Comparison of ENCODE assay signal across 17 mouse cellular contexts in genomic region chr1:57243607-57244408, GRCm38 (mm10).
DNase-seq lines count a peak whose midpoint lies in the region; ATAC-seq lines count a peak whose summit lies in the region.
"Had no signal": no experiment of that assay in that cellular context is flagged by ENCODE, and none has a peak within 500 bp of the region (broad histone marks: within the 10 kb centered on the region; RNA-seq: fewer than 3 reads in every experiment).

No protein-coding gene starts in this region.

- H3K9ac ChIP-seq in forebrain, embryonic 13.5 days: no peak overlapping the region
- H3K9ac ChIP-seq in forebrain, embryonic 14.5 days (ENCODE audit: low read length): no peak overlapping the region
- no peak overlapping the region for H3K9ac ChIP-seq in hindbrain, embryonic 12.5 days
- H3K9ac ChIP-seq in midbrain, embryonic 16.5 days (ENCODE audit: low read depth, low read length): no peak overlapping the region
- H3K9ac ChIP-seq: stomach, embryonic 15.5 days had no signal

- no peaks in the 10 kb centered on the region for H3K4me1 ChIP-seq in forebrain, embryonic 13.5 days
- H3K4me1 ChIP-seq in forebrain, embryonic 14.5 days (ENCODE audit: control insufficient read depth, insufficient read depth, low read length): no peaks in the 10 kb centered on the region
- H3K4me1 ChIP-seq in hindbrain, embryonic 12.5 days: 0 out of 2 replicates have a peak, but pooled peaks cover 12% of the 10 kb centered on the region
- no peaks in the 10 kb centered on the region for H3K4me1 ChIP-seq in midbrain, embryonic 16.5 days (ENCODE audit: control insufficient read depth, insufficient read depth, low read length)
- H3K4me1 ChIP-seq: stomach, embryonic 15.5 days had no signal

- H3K4me3 ChIP-seq in forebrain, embryonic 13.5 days: no peak overlapping the region
- H3K4me3 ChIP-seq in forebrain, embryonic 14.5 days (ENCODE audit: low read depth, low read length): no peak overlapping the region
- H3K4me3 ChIP-seq in hindbrain, embryonic 12.5 days: no peak overlapping the region
- H3K4me3 ChIP-seq in midbrain, embryonic 16.5 days (ENCODE audit: low read depth, low read length): no peak overlapping the region
- H3K4me3 ChIP-seq: erythroblast, embryonic 14.5 days; stomach, embryonic 15.5 days had no signal

- intact Hi-C loops in left cerebral cortex, postnatal 4 days (cut with DNase I): no loop called here

- no peak overlapping the region for H3K4me2 ChIP-seq in forebrain, embryonic 13.5 days
- no peak overlapping the region for H3K4me2 ChIP-seq in forebrain, embryonic 14.5 days (ENCODE audit: low read length)
- H3K4me2 ChIP-seq in hindbrain, embryonic 12.5 days (replicated peaks): no peak overlapping the region
- no peak overlapping the region for H3K4me2 ChIP-seq in midbrain, embryonic 16.5 days (ENCODE audit: low read length)
- H3K4me2 ChIP-seq: stomach, embryonic 15.5 days had no signal

- 36% methylated on average over 6 of the region's 6 CpGs for WGBS in forebrain, embryonic 13.5 days
- WGBS in forebrain, embryonic 14.5 days: 41% methylated on average over 6 of the region's 6 CpGs
- WGBS in hindbrain, embryonic 12.5 days: 30% methylated on average over 6 of the region's 6 CpGs
- 24% methylated on average over 6 of the region's 6 CpGs for WGBS in midbrain, embryonic 16.5 days

- H3K27ac ChIP-seq in forebrain, embryonic 13.5 days: no peak overlapping the region
- no peak overlapping the region for H3K27ac ChIP-seq in forebrain, embryonic 14.5 days (ENCODE audit: low read depth, low read length)
- H3K27ac ChIP-seq in hindbrain, embryonic 12.5 days: no peak overlapping the region
- H3K27ac ChIP-seq in midbrain, embryonic 16.5 days (ENCODE audit: low read length): no peak overlapping the region
- H3K27ac ChIP-seq: stomach, embryonic 15.5 days had no signal

- no peaks in the 10 kb centered on the region for H3K27me3 ChIP-seq in forebrain, embryonic 13.5 days
- H3K27me3 ChIP-seq in forebrain, embryonic 14.5 days (replicated peaks; ENCODE audit: control insufficient read depth, insufficient read depth, low read length): no peaks in the 10 kb centered on the region
- no peaks in the 10 kb centered on the region; the same call in 1 of the 2 replicates for H3K27me3 ChIP-seq in hindbrain, embryonic 12.5 days
- no peaks in the 10 kb centered on the region for H3K27me3 ChIP-seq in midbrain, embryonic 16.5 days (ENCODE audit: control insufficient read depth, insufficient read depth, low read depth, low read length)
- H3K27me3 ChIP-seq: stomach, embryonic 15.5 days had no signal

- peak; percentile 50; the same call in 1 of the 2 replicates for ATAC-seq in forebrain, embryonic 13.5 days
- no peak for ATAC-seq in forebrain, embryonic 14.5 days
- peak; percentile 84 for ATAC-seq in hindbrain, embryonic 12.5 days (ENCODE audit: low FRiP score)
- 0 out of 2 replicates have a peak, but pooled peaks have one; percentile 36 for ATAC-seq in midbrain, embryonic 16.5 days

- no peaks in the 10 kb centered on the region for H3K36me3 ChIP-seq in forebrain, embryonic 13.5 days (ENCODE audit: poor library complexity, severe bottlenecking)
- no peaks in the 10 kb centered on the region for H3K36me3 ChIP-seq in forebrain, embryonic 14.5 days (ENCODE audit: control insufficient read depth, insufficient read depth, low read length)
- H3K36me3 ChIP-seq in hindbrain, embryonic 12.5 days: no peaks in the 10 kb centered on the region
- H3K36me3 ChIP-seq in midbrain, embryonic 16.5 days (ENCODE audit: control insufficient read depth, insufficient read depth, low read length): no peaks in the 10 kb centered on the region
- H3K36me3 ChIP-seq: stomach, embryonic 15.5 days had no signal

- H3K9me3 ChIP-seq in forebrain, embryonic 13.5 days (replicated peaks): no peaks in the 10 kb centered on the region
- no peaks in the 10 kb centered on the region for H3K9me3 ChIP-seq in forebrain, embryonic 14.5 days (replicated peaks; ENCODE audit: control insufficient read depth, low read length)
- H3K9me3 ChIP-seq in hindbrain, embryonic 12.5 days (replicated peaks): no peaks in the 10 kb centered on the region
- H3K9me3 ChIP-seq in midbrain, embryonic 16.5 days (replicated peaks; ENCODE audit: control insufficient read depth, low read length, poor library complexity, severe bottlenecking): no peaks in the 10 kb centered on the region
- H3K9me3 ChIP-seq: stomach, embryonic 15.5 days had no signal

- no peak for DNase-seq in forebrain, embryonic 14.5 days (ENCODE audit: low spot score)
- peak; percentile 73 for DNase-seq in Muller cell, postnatal 12 days (ENCODE audit: inconsistent ontology term)
- DNase-seq in frontal cortex, adult 2 months (ENCODE audit: extremely low spot score in 1 of 2, low spot score in 1 of 2): no peak
- DNase-seq in lung, postnatal 4 days: no peak
- no peak for DNase-seq in left cerebral cortex, postnatal 4 days
- DNase-seq: adrenal gland, postnatal 14 days; cerebellum, adult 9-10 months; gastrocnemius, postnatal 25 days; kidney, adult 18-20 months; kidney, postnatal 14 days; layer of hippocampus, adult 9-11 months; lung, adult 18-20 months had no signal
